In the genomic region with DNA sequence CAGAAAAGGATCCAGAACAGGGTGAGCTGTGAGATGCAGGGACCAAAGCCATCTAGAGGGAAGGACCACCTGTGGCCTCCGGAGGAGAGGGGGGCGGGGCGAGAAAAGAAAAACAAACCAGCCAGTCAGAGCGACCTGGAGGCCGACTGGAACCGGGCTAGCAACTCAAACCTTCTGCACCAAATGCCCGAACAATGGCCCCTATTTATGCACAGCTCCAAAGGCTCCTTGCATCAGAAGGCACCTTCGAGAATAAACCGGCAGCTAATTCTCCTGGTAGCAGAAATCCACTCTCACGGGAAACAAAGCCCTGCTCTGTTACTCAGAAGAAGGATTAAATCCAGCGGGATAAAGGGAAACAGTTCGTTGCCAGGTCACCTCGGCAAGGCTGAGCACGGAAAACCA, we compare ENCODE assay signal across 8 mouse cellular contexts. TPM values are rescaled to one million over a fixed set of nuclear protein-coding genes. Genes with fewer than 3 reads are reported as not detected.
DNase-seq lines count a peak whose midpoint lies in the region; ATAC-seq lines count a peak whose summit lies in the region.

No protein-coding gene starts in this region.

- H3K36me3 ChIP-seq in stomach, embryonic 16.5 days (ENCODE audit: control insufficient read depth, insufficient read depth, low read length) = no peaks in the 10 kb centered on the region

- peak overlapping the region; percentile 50 for H3K4me2 ChIP-seq in stomach, embryonic 16.5 days (ENCODE audit: low read depth, low read length)

- peak overlapping the region; percentile 68 for H3K27ac ChIP-seq in stomach, embryonic 16.5 days (ENCODE audit: low read length)

- H3K9ac ChIP-seq in stomach, embryonic 16.5 days (ENCODE audit: low read length) = peak overlapping the region; percentile 54

- intact Hi-C loops in gastrocnemius, postnatal 36 days (cut with DNase I) = no loop called here

- DNase-seq in ovary, postnatal 36 days (ENCODE audit: low spot score) = peak; percentile 14
- DNase-seq in ovary, adult 18-20 months (ENCODE audit: low spot score) = no peak
- DNase-seq in embryo, embryonic 10 days (ENCODE audit: low spot score) = peak; percentile 74
- DNase-seq in frontal cortex, postnatal 14 days (ENCODE audit: low spot score in 2 of 2) = peak; percentile 44 to 48
- peak; percentile 37 to 69 for DNase-seq in kidney, postnatal 36 days
- peak; percentile 34 for DNase-seq in lung, postnatal 36 days
- no peak for DNase-seq in gastrocnemius, postnatal 36 days

- H3K27me3 ChIP-seq in stomach, embryonic 16.5 days (ENCODE audit: control insufficient read depth, insufficient read depth, low read length) = no peaks in the 10 kb centered on the region

- 5% methylated on average over 14 of the region's 14 CpGs for WGBS in stomach, embryonic 16.5 days

- peak; percentile 26; the same call in 1 of the 2 replicates for ATAC-seq in stomach, embryonic 16.5 days (ENCODE audit: insufficient read depth, low FRiP score)

- peak overlapping the region; percentile 33 for H3K4me3 ChIP-seq in stomach, embryonic 16.5 days (replicated peaks; ENCODE audit: low read length)

- no peaks in the 10 kb centered on the region for H3K9me3 ChIP-seq in stomach, embryonic 16.5 days (replicated peaks; ENCODE audit: control insufficient read depth, low read length)

- H3K4me1 ChIP-seq in stomach, embryonic 16.5 days (ENCODE audit: control insufficient read depth, insufficient read depth, low read length) = peaks cover 17% of the 10 kb centered on the region; the same call in 1 of the 2 replicates

RNA-seq across cellular contexts. Expression of gene Pitpnc1, which starts 57.2 kb away (rescaled TPM):
- polyA plus RNA-seq in stomach, embryonic 16.5 days (2015; fragmentation: Nextera tagmentation; extraction: Ambion mirVana) = 10.4 and 13.9 TPM in 2 replicates
- total RNA-seq in gastrocnemius, postnatal 36 days (2021) = 10 to 100 TPM; 60.0 to 78.1 TPM

Comparison
In these comparisons a context has a peak if more than half of its experiments do, and no peak if none do; other contexts are left out.
1. DNase-seq: peak in ovary, postnatal 36 days (single experiment), embryo, embryonic 10 days (single experiment), frontal cortex, postnatal 14 days (2 of 2), kidney, postnatal 36 days (2 of 2) and lung, postnatal 36 days (single experiment); none in ovary, adult 18-20 months (single experiment) and gastrocnemius, postnatal 36 days (0 of 2).